Mouse (Mus musculus) induced T-regulatory cell, adult 2 months (primary cell): Measurements from ENCODE around the gene Ptprg.

Experiments
- DNase-seq: peaks from one replicate; pipeline ENCODE4 v3.0.0-alpha.2; 2012; ENCODE audit warnings: low read depth

The Ptprg gene

GRCm38 (mm10) chr14:11553273-11553665 lies at the start of gene Ptprg:
Gene Ptprg (plus strand): TSS chr14:11553532.
- no peak for DNase-seq

GRCm38 (mm10) chr14:11503803-11504365 lies 49.4 kb upstream of the Ptprg start:
- DNase-seq, result no peak

GRCm38 (mm10) chr14:11510173-11510572 lies 43.2 kb upstream of the Ptprg start:
- DNase-seq, result no peak

GRCm38 (mm10) chr14:11519171-11519570 lies 34.2 kb upstream of the Ptprg start:
- no peak for DNase-seq

- no peak for DNase-seq
Observed at GRCm38 (mm10) chr14:11523052-11523451, 30.3 kb upstream of the Ptprg start.

GRCm38 (mm10) chr14:11529591-11529990 lies 23.7 kb upstream of the Ptprg start:
- DNase-seq, result no peak

- no peak for DNase-seq
Observed at GRCm38 (mm10) chr14:11534456-11534855, 18.9 kb upstream of the Ptprg start.

GRCm38 (mm10) chr14:11536121-11536520 lies 17.2 kb upstream of the Ptprg start:
- DNase-seq, result no peak

- DNase-seq, result no peak
Observed at GRCm38 (mm10) chr14:11551892-11552291, 1.4 kb upstream of the Ptprg start.

GRCm38 (mm10) chr14:11552521-11553272 lies 635 bp upstream of the Ptprg start:
- DNase-seq, result peak; percentile 0

GRCm38 (mm10) chr14:11553679-11554305 lies 460 bp downstream of the Ptprg start:
- peak; percentile 0 for DNase-seq

- no peak for DNase-seq
Observed at GRCm38 (mm10) chr14:11554306-11555041, 1.1 kb downstream of the Ptprg start.

GRCm38 (mm10) chr14:11555061-11555501 lies 1.7 kb downstream of the Ptprg start:
- no peak for DNase-seq

GRCm38 (mm10) chr14:11555521-11556355 lies 2.4 kb downstream of the Ptprg start:
- DNase-seq, result no peak

GRCm38 (mm10) chr14:11556356-11557130 lies 3.2 kb downstream of the Ptprg start:
- no peak for DNase-seq

- no peak for DNase-seq
Observed at GRCm38 (mm10) chr14:11558496-11558895, 5.2 kb downstream of the Ptprg start.

- no peak for DNase-seq
Observed at GRCm38 (mm10) chr14:11560641-11561232, 7.4 kb downstream of the Ptprg start.

- no peak for DNase-seq
Observed at GRCm38 (mm10) chr14:11561397-11561796, 8.1 kb downstream of the Ptprg start.

- DNase-seq, result no peak
Observed at GRCm38 (mm10) chr14:11562870-11563269, 9.5 kb downstream of the Ptprg start.

GRCm38 (mm10) chr14:11563656-11564055 lies 10.3 kb downstream of the Ptprg start:
- DNase-seq, result no peak
